Mouse (Mus musculus): ENCODE results near the gene Hist2h3c2.

DNA sequence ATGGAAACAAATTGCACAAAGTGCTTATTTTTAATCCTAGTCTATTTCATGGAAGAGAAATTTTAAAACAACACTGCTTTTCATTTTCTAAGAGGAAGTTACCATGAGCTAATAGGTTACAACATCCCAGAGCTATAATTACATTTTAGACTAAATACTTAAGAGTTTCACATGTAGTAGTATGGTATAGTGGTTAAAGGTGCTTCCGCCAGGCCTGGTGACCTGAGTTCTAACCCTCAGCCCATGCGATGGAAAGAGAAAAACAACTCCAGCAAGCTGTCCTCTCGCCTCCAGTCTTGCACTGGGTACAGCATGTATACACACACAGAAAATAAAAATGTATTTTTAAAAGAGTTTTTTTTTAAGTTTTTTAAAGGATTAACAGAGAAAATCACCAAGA is 12.9 kb upstream of the Hist2h3c2 start:
- TF ChIP-seq CTCF (IDR thresholded peaks at IDR 0.05; ENCODE audit: low read depth, low read length), result no peak
- no peak for TF ChIP-seq POLR2A (IDR thresholded peaks at IDR 0.05; ENCODE audit: borderline replicate concordance, low read depth, low read length)
